9 mouse cellular contexts compared by ENCODE assay signal in genomic region chr2:168765065-168765681, GRCm38 (mm10). TPM values are rescaled to one million over a fixed set of nuclear protein-coding genes. Genes with fewer than 3 reads are reported as not detected.
A peak's percentile ranks its signal among the peaks of the same experiment; 100 is the strongest.
DNase-seq lines count a peak whose midpoint lies in the region; ATAC-seq and TF ChIP-seq lines count a peak whose summit lies in the region.
"Had no signal": no experiment of that assay in that cellular context is flagged by ENCODE, and none has a peak within 500 bp of the region (broad histone marks: within the 10 kb centered on the region; RNA-seq: fewer than 3 reads in every experiment).

No protein-coding gene starts in this region.

- no peak for TF ChIP-seq CTCF in small intestine, adult 2 months (IDR thresholded peaks at IDR 0.05; ENCODE audit: extremely low read depth, insufficient read length, insufficient replicate concordance, low read depth, low read length)

- no peaks in the 10 kb centered on the region for H3K36me3 ChIP-seq in embryonic facial prominence, embryonic 11.5 days (replicated peaks; ENCODE audit: control insufficient read depth, insufficient read depth, low read depth, low read length)
- H3K36me3 ChIP-seq in small intestine, adult 2 months (ENCODE audit: control insufficient read depth, insufficient read depth, low read length), result no peaks in the 10 kb centered on the region

- H3K4me1 ChIP-seq in embryonic facial prominence, embryonic 11.5 days (ENCODE audit: control insufficient read depth, insufficient read depth, low read length), result peaks cover 6% of the 10 kb centered on the region; the same call in 1 of the 2 replicates
- H3K4me1 ChIP-seq in small intestine, adult 2 months (ENCODE audit: control insufficient read depth, insufficient read depth, insufficient read length, low read length), result peaks cover 2% of the 10 kb centered on the region; the same call in 1 of the 2 replicates
- H3K4me1 ChIP-seq: megakaryocyte, embryonic 14.5 days had no signal

- H3K9ac ChIP-seq in embryonic facial prominence, embryonic 11.5 days (replicated peaks; ENCODE audit: low read length), result peak overlapping the region; percentile 74

- intact Hi-C loops in heart, postnatal 10 days (cut with DNase I), result loop anchor here (10.0 kb wide), 1 partner anchor 110 kb away; no protein-coding TSS in a partner anchor

- peak; percentile 64 for ATAC-seq in embryonic facial prominence, embryonic 11.5 days (replicated peaks; ENCODE audit: insufficient number of reproducible peaks, low FRiP score, low TSS enrichment, low read depth)
- ATAC-seq in megakaryocyte, adult 5-6 weeks (ENCODE audit: poor library complexity, severe bottlenecking), result no peak

- no peak for TF ChIP-seq POLR2A in small intestine, adult 2 months (IDR thresholded peaks at IDR 0.05; ENCODE audit: low read depth, low read length)

- DNase-seq in left cerebral cortex, adult 18-20 months (ENCODE audit: low spot score in 2 of 2), result peak; percentile 34 to 54
- DNase-seq in left cerebral cortex, adult 8-10 months (ENCODE audit: low spot score in 2 of 2), result no peak
- DNase-seq in embryonic facial prominence, embryonic 11.5 days (ENCODE audit: low spot score), result peak; percentile 78
- DNase-seq in heart, postnatal 10 days, result peak; percentile 76 to 78
- peak; percentile 47 to 88 for DNase-seq in kidney, postnatal 36 days
- peak; percentile 44 for DNase-seq in lung, postnatal 14 days

- under 1% methylated on average over 32 of the region's 32 CpGs for WGBS in embryonic facial prominence, embryonic 11.5 days
- WGBS in small intestine, adult 2 months, result 2% methylated on average over 32 of the region's 32 CpGs

- H3K27ac ChIP-seq in embryonic facial prominence, embryonic 11.5 days (replicated peaks; ENCODE audit: low read depth, low read length), result peak overlapping the region; percentile 74
- no peak overlapping the region for H3K27ac ChIP-seq in small intestine, adult 2 months (ENCODE audit: insufficient read depth, low read depth, low read length)

- peak overlapping the region; percentile 93 for H3K4me2 ChIP-seq in embryonic facial prominence, embryonic 11.5 days (ENCODE audit: low read depth, low read length)

- H3K9me3 ChIP-seq in embryonic facial prominence, embryonic 11.5 days (replicated peaks; ENCODE audit: control insufficient read depth, low read length), result no peaks in the 10 kb centered on the region
- H3K9me3 ChIP-seq: megakaryocyte, embryonic 14.5 days had no signal

- peaks cover 2% of the 10 kb centered on the region; the same call in 1 of the 2 replicates for H3K27me3 ChIP-seq in embryonic facial prominence, embryonic 11.5 days (ENCODE audit: control insufficient read depth, insufficient read depth, low read length)
- peaks cover 50% of the 10 kb centered on the region for H3K27me3 ChIP-seq in small intestine, adult 2 months (ENCODE audit: control insufficient read depth, insufficient read depth, low read length)

- H3K4me3 ChIP-seq in embryonic facial prominence, embryonic 11.5 days (ENCODE audit: low read depth, low read length), result peak overlapping the region; percentile 67
- peak overlapping the region; percentile 30; the same call in 1 of the 2 replicates for H3K4me3 ChIP-seq in small intestine, adult 2 months (ENCODE audit: low read depth, low read length)
- H3K4me3 ChIP-seq: megakaryocyte, embryonic 14.5 days had no signal

RNA-seq across cellular contexts. Expression of gene Sall4, which starts 2.6 kb away (rescaled TPM):
- under 1 TPM; 0.07 to 0.44 TPM for total RNA-seq in left cerebral cortex, adult 18-20 months (2021)
- total RNA-seq in left cerebral cortex, adult 8-10 months (2022), result under 1 TPM in 2 of 4 experiments, not detected in 2; 0.39 to 0.66 TPM
- 12.3 and 13.3 TPM in 2 replicates for polyA plus RNA-seq in embryonic facial prominence, embryonic 11.5 days (2014; fragmentation: Nextera tagmentation; extraction: Ambion mirVana)
- total RNA-seq in heart, postnatal 10 days (2021), result 1 to 10 TPM; 1.7 to 2.3 TPM
- 0.08 and 0.13 TPM in 2 replicates for polyA plus RNA-seq in small intestine, adult 2 months (2012; rRNA removed)
- not detected in 2 replicates for total RNA-seq in megakaryocyte, adult 5-6 weeks (2015)
- not detected in 2 replicates for total RNA-seq in megakaryocyte, adult 5-6 weeks (2017)

RNA-seq across cellular contexts. Expression of gene Atp9a, which starts 23.0 kb away (rescaled TPM):
- 100 to 1,000 TPM; 417 to 436 TPM for total RNA-seq in left cerebral cortex, adult 18-20 months (2021)
- total RNA-seq in left cerebral cortex, adult 8-10 months (2022), result 100 to 1,000 TPM; 400 to 416 (median 410) TPM
- polyA plus RNA-seq in embryonic facial prominence, embryonic 11.5 days (2014; fragmentation: Nextera tagmentation; extraction: Ambion mirVana), result 10.3 and 10.4 TPM in 2 replicates
- 10 to 100 TPM; 64.0 TPM for total RNA-seq in heart, postnatal 10 days (2021)
- 78.3 and 196 TPM in 2 replicates for polyA plus RNA-seq in small intestine, adult 2 months (2012; rRNA removed)
- total RNA-seq in megakaryocyte, adult 5-6 weeks (2015), result 0.04 and 0.14 TPM in 2 replicates
- 0.16 and 0.18 TPM in 2 replicates for total RNA-seq in megakaryocyte, adult 5-6 weeks (2017)

Comparison
In these comparisons a context has a peak if more than half of its experiments do, and no peak if none do; other contexts are left out.
1. DNase-seq: peak in left cerebral cortex, adult 18-20 months (2 of 2), embryonic facial prominence, embryonic 11.5 days (single experiment), heart, postnatal 10 days (2 of 2), kidney, postnatal 36 days (2 of 2) and lung, postnatal 14 days (single experiment); none in left cerebral cortex, adult 8-10 months (0 of 2).
2. RNA of gene Atp9a, which starts 23.0 kb away (total RNA-seq): 417 to 436 TPM in left cerebral cortex, adult 18-20 months, 400 to 416 TPM in left cerebral cortex, adult 8-10 months and 64.0 TPM in heart, postnatal 10 days; 0.04 to 0.18 TPM in megakaryocyte, adult 5-6 weeks; every median in the first group is over 10 times any median in the second.